Mouse (Mus musculus) kidney, postnatal 36 days (tissue): ENCODE measurements around the gene Prl7c1.
"Not testable (repeated sequence)": the region's sequence is repeated elsewhere in the genome, so short reads cannot be mapped to it uniquely, and the experiment has no call there.

Experiments used
- DNase-seq, 2 experiments: peaks; one replicate each; pipeline ENCODE4 v3.0.0; 2021 to 2022; ENCODE audit warnings: mixed read lengths in 2 of 2

Prl7c1 gene

DNA sequence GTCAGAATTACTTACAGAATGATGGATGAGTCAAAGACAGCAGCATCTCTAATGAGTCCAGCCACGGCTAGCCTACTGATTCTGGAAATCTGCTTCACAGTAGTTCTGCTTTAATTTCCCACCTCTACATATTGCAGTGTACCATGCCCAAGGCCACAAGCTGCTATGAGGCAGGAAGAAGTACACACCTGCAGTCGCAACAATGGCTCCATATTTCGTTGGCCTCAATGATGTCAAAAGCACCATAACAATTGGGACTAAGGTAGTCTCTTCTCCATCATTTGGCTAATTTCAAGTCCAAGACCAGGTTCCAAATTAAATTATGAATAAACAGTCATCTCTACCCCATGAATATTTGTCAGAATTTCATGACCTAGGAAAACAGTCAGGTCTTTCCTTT is at the start of gene Prl7c1:
Gene Prl7c1 (minus strand): TSS at position 101 of the 400 bp plus-strand sequence.
- DNase-seq: not testable (repeated sequence)

DNA sequence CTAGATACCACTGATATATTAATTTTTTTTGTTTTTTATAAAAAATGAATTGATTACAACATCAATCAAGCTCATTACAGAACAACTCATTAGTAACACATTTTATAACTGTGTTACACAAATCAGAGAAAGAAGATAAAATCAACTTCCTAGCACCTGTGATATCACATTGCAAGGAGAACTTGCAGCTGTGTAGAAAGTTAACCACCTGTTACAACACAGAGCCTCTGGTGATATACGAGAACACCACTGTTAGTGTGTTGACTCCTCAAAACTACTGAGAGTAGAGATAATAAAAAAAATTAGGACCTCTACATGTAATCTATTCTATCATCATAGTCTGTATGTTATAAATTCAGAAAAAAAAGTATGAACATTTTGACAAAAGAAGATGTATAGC is 22.2 kb upstream of the Prl7c1 start:
- DNase-seq: no peak

DNA sequence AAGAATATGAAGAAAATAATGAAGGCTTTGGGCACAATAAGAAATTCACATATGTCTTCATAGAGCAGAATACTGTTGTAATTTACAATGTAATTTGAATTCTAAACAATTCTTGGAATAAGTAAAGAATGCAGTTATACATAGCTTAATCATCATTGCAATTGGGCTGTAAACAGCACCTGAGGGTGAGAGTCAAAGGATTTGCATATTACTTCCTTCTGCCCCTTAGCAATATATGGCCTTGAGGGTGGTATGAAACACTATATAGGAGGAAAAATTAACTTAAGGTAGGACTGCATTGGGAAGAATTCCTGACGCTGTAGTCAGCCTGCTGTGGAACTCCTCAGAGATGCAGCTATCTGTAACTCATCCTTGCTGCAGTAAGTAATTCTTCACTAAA is 20.8 kb upstream of the Prl7c1 start, which contains the start of gene Prl2a1:
Gene Prl2a1 (plus strand): TSS at position 301 of the 400 bp plus-strand sequence.
- no peak for DNase-seq

DNA sequence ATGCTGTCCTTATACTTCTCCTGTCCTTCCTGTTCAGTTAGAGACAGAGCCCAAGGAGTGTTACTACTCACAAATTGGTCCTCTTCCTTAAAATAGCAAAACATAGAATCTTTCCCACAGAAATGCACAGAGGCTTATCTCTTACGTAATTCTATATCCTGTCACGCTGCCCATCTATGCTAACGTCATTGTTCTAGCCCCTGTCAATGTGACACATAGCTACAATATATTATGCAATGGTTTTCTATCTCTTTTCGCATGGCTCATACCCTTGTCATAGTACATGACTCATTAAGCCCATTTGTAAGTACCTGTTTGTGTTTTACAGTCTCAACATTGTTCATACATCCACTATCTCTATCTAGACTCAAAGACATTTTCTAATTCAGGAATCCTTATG is 18.7 kb upstream of the Prl7c1 start:
- DNase-seq: no peak

DNA sequence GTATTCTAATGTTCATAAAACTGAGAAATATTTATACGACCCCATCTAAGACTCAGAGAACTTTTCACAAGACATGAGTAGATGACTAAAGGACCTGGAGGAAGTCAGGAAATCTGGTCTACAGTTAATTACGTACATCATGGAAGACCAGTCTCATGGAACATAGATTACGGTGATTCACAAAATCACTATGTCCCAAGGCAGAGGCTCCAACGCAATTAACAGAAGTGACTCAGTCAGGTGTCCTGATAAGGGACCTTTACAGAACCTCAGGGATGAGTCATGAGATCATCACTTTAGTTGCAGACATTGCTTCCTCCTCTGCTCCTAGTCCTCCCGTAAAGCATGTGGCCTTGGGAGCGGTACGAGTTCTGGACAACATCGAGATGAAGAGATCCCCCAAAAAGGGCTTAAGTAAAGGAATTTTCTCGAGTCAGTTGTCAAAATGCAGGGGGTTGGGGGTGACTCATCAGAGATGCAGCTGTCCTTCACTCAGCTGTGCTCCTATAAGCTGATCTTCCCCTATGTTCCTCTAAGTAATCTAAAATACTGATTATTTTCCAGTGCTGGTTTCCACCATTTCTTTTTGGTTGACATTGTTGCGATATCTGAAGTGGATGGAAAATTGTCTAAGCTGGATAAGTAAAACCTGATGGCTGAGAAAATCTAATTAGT is 46.0 kb downstream of the Prl7c1 start:
- DNase-seq: no peak

DNA sequence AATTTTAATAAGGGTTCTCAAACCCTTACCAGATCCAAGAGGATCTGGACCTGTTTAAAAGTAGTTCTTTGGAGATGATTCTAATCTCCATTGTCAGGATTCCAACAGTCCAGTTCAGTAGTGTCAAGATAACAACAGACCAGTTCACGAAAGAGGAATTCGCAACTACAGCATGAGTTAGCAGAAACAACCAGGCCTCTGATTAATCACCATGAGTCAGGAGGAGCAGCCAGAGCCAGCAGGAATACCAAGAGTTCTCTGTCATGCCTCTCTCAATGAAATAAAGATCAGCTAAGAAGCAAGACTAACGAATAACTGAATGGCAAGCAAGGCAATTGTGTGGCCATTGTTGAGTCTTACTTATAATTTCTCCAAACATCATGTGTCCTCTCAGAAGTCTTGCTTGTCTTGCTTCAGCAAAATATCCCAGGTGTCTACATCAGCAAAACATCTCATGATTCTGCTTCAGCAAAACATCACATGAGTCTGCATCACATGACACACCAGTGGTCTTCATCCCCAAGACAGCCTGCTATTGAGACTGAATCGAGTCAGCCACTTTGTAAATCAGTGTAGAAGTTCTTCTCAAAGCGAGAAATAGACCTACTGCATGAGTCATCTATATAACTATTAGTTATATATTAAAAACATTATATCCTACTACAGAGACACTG is 50.2 kb downstream of the Prl7c1 start:
- DNase-seq: not testable (repeated sequence)

DNA sequence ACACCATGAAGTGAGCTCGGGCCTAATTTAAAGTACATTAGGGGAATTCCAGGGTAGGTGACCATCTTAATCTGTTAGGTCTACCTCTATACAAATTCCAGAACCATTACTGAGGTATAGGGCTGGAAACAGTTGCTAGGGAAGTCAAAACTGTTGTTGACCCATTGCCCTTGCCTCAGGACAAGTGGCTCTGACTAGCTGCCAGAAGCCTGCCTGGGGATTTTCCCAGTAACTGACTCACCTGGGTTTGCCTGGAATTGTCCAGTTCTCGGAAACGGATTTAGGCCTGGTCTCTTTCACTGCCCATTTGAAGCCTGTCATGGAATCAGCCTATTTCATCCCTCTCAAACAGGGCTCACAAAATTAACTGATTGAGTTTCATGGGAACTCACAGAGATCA is 55.5 kb downstream of the Prl7c1 start:
- DNase-seq: peak in 1 of 2 experiments; percentile 6
